Mouse (Mus musculus) forebrain, embryonic 14.5 days (tissue): Measurements from ENCODE around the gene Hils1. TPM values are rescaled to one million over a fixed set of nuclear protein-coding genes. Genes with fewer than 3 reads are reported as not detected.

Source experiments
- ATAC-seq: fragments of 200-750 bp; cut with Nextera tagmentation; 2 replicates; pipeline ENCODE4 v1.8.0; 2017; ENCODE audit warnings: mild to moderate bottlenecking, moderate library complexity
- DNase-seq: peaks from one replicate; pipeline ENCODE4 v3.0.0-alpha.2; 2015; ENCODE audit warnings: low spot score
- H3K27ac ChIP-seq: fragments of 300-500 bp; sonication (generic); 2 replicates; pipeline ENCODE4 v1.5.1; 2014; ENCODE audit warnings: low read depth, mild to moderate bottlenecking, control low read depth, low read length, moderate library complexity
- H3K27me3 ChIP-seq: fragments of 300-500 bp; sonication (generic); replicated peaks from 2 replicates; pipeline ENCODE4 v1.6.1; 2014; ENCODE audit warnings: low read length, control low read depth, mixed read lengths; ENCODE audit not compliant: control insufficient read depth, insufficient read depth
- H3K36me3 ChIP-seq: fragments of 300-500 bp; sonication (generic); 2 replicates; pipeline ENCODE4 v1.6.1; 2014; ENCODE audit warnings: low read length, control low read depth; ENCODE audit not compliant: control insufficient read depth, insufficient read depth
- H3K4me1 ChIP-seq: fragments of 300-500 bp; sonication (generic); 2 replicates; pipeline ENCODE4 v1.6.1; 2014; ENCODE audit warnings: antibody characterized with exemption, low read length, control low read depth; ENCODE audit not compliant: control insufficient read depth, insufficient read depth
- H3K4me2 ChIP-seq: fragments of 300-500 bp; sonication (generic); 2 replicates; pipeline ENCODE4 v1.6.1; 2014; ENCODE audit warnings: mild to moderate bottlenecking, control low read depth, low read length
- H3K4me3 ChIP-seq: fragments of 300-500 bp; sonication (generic); 2 replicates; pipeline ENCODE4 v1.5.1; 2014; ENCODE audit warnings: low read depth, low read length, control low read depth
- H3K9ac ChIP-seq: fragments of 300-500 bp; sonication (generic); 2 replicates; pipeline ENCODE4 v1.6.1; 2014; ENCODE audit warnings: mild to moderate bottlenecking, low read length, control low read depth, moderate library complexity
- H3K9me3 ChIP-seq: fragments of 300-500 bp; sonication (generic); replicated peaks from 2 replicates; pipeline ENCODE4 v1.6.1; 2016; ENCODE audit warnings: low read length, control low read depth, mixed read lengths; ENCODE audit not compliant: control insufficient read depth
- WGBS: fragments of 180-500 bp; shearing (Covaris S2); extraction: QIAGEN DNeasy Blood & Tissue Kit; methylation state at CpG from one replicate; pipeline ENCODE4 v1.1.7; 2014; 5-methylcytosine and 5-hydroxymethylcytosine counted together
- polyA plus RNA-seq: library from polyadenylated mRNA; unstranded; fragments of >200 nt; fragmentation: Nextera tagmentation; extraction: Ambion mirVana; gene quantifications from 2 replicates; pipeline ENCODE4 v1.2.1, GENCODE M21; 2014

Hils1 gene
- polyA plus RNA-seq: not detected in 2 replicates

DNA sequence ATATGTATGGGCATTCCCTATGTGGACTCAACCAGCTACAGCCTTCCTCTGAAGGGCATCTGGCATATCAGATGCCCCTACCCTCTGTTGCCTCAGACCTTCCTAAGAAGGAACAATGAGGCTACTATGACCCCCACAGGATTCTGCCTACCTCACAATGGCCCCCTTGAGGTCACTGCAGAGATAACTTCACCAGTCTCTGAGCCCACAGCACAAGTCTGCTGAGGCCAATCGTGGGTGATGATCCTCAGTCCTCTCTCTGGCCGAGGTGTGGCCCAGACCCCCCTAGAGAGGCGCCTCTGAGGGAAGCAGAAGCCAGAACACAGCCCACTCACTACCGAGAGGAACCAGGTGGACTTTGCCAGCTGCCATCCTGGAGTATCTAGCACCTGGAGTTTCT is at the start of gene Hils1:
TSS of gene Hils1 (plus strand) at position 175 of the 400 bp plus-strand sequence.
- Histone ChIP-seq H3K36me3 (no peaks in the 10 kb centered on the region), H3K9ac (no peak within 1 kb of the TSS), H3K4me3 (no peak within 1 kb of the TSS), H3K9me3 (no peaks in the 10 kb centered on the region), H3K27ac (no peak within 1 kb of the TSS), H3K4me1 (no peaks in the 10 kb centered on the region), H3K4me2 (no peak within 1 kb of the TSS), H3K27me3 (no peaks in the 10 kb centered on the region)
- DNase-seq: no peak
- WGBS: 58% methylated on average over 4 of the region's 4 CpGs
- no peak for ATAC-seq

DNA sequence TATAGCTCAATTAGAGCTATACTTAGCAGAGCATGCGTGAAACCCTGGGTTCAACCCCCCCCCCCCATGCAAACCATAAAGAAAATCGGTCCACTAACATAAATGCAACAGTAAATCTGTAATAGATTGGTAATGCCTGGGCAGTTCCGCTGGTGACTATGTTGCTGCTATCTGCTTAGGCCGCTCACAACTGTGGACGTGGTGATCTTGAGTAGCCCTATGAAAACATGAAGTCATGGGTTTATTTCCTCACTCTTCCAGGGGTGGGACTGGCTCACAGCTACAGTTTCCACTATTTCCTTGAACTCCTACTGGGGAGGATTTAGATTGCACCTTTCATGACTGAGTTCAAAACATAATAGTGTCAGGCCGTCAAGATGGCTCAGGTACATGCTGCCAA is 49.7 kb upstream of the Hils1 start:
- Histone ChIP-seq H3K9me3 (no peaks in the 10 kb centered on the region), H3K27ac (no peak overlapping the region), H3K4me3 (no peak overlapping the region), H3K36me3 (no peaks in the 10 kb centered on the region), H3K9ac (no peak overlapping the region), H3K27me3 (no peaks in the 10 kb centered on the region), H3K4me2 (no peak overlapping the region), H3K4me1 (peaks cover 7% of the 10 kb centered on the region)
- 83% methylated on average over 6 of the region's 6 CpGs for WGBS
- no peak for DNase-seq
- no peak for ATAC-seq

DNA sequence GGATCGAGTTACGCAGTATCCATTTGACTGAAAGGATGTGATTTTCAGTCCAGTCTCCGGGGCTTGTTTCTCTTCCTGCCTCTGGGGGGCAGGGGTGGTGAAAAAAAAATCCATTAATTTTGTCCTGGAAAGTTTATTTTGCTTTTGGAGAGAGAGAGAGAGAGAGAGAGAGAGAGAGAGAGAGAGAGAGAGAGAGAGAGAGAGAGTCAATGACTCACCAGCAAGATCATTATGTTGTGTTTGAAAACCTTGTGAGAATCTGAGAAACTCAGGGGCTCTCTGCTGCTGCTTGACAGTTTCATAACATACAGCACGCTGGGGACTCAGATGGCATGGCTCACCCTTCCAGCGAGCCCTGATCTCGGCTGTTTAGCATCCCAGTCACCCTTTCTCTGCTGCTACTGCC is 46.4 kb upstream of the Hils1 start:
- no peak overlapping the region for H3K4me3 ChIP-seq
- no peak overlapping the region for H3K4me2 ChIP-seq
- no peaks in the 10 kb centered on the region for H3K36me3 ChIP-seq
- no peak overlapping the region for H3K27ac ChIP-seq
- no peaks in the 10 kb centered on the region for H3K9me3 ChIP-seq
- H3K9ac ChIP-seq: no peak overlapping the region
- WGBS: 62% methylated on average over 6 of the region's 6 CpGs
- H3K4me1 ChIP-seq: peaks cover 2% of the 10 kb centered on the region
- ATAC-seq: no peak
- DNase-seq: no peak
- no peaks in the 10 kb centered on the region for H3K27me3 ChIP-seq

DNA sequence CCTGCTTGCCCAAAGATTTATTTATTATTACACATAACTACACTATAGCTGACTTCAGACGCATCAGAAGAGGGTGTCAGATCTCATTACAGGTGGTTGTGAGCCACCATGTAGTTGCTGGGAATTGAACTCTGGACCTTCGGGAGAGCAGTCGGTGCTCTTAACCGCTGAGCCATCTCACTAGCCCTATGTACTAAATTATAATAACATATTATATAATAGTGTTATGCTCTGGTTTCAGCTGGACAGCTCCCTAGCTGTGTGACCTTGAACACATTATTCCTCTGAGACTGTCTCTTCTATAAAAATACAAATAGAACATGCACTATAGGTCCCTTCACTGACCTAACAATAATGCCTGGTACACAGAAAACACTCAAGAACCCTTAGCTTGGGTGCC is 42.4 kb upstream of the Hils1 start:
- DNase-seq: no peak
- no peaks in the 10 kb centered on the region for H3K9me3 ChIP-seq
- 95% methylated on average over 4 of the region's 4 CpGs for whole genome bisulfite sequencing

DNA sequence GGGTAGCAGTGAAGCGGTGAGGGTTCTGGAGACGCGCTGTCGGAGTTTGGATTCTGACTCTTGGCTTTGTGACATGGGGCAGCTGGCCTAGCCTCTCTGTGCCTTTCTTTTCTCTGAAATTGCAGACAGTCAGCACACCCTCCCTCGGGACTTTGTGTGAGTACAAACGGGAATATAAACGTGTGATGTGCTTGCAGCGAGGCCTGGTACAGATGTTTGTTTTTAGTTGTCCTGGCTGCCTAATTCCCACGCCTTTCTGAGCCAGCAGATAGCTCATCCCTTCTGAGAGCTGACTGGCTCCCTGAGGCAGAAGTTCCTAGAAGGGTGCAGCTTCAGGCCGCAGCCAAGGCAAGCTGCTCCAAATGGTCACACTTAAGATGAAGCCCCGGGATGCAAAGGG is 41.0 kb upstream of the Hils1 start:
- H3K4me2 ChIP-seq: no peak overlapping the region
- 81% methylated on average over 11 of the region's 11 CpGs for WGBS
- H3K9me3 ChIP-seq: no peaks in the 10 kb centered on the region
- H3K36me3 ChIP-seq: no peaks in the 10 kb centered on the region
- peaks cover 7% of the 10 kb centered on the region for H3K4me1 ChIP-seq
- no peak overlapping the region for H3K27ac ChIP-seq
- no peak overlapping the region for H3K9ac ChIP-seq
- no peak overlapping the region for H3K4me3 ChIP-seq
- DNase-seq (no peak), ATAC-seq (no peak)
- no peaks in the 10 kb centered on the region for H3K27me3 ChIP-seq

More for the DNA sequence above, 42.4 kb upstream of the Hils1 start:
- peaks cover 7% of the 10 kb centered on the region for H3K4me1 ChIP-seq
- H3K36me3 ChIP-seq: no peaks in the 10 kb centered on the region
- H3K27ac ChIP-seq: no peak overlapping the region
- no peak overlapping the region for H3K9ac ChIP-seq
- H3K4me3 ChIP-seq: no peak overlapping the region
- ATAC-seq: no peak
- no peaks in the 10 kb centered on the region for H3K27me3 ChIP-seq
- no peak overlapping the region for H3K4me2 ChIP-seq

DNA sequence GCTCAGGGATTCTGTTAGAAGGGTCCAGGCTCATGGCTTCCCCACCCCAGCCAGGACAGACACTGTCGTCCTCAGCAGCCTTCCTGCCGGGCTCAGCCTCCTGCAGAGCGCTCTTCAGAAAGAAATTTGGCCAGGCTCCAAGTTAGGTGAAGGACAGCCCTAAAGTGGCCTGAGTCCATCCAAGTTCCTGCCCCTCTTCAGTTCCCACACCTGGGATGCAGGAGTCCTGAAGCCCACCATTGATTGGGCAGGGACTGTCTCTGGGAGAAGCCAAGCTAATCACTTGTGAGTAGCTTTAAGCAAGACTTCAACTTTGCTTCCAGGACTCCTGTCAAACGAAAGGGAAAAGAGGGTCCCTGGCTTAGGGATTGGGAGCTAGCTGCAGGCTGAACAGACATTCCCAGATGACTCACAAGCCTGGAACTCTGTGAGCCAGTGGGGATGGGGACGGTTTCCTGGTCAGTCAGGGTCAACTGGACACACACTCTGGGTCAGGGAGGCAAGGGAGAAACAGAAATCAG is 39.6 kb upstream of the Hils1 start:
- H3K4me1 ChIP-seq: peaks cover 7% of the 10 kb centered on the region
- no peak overlapping the region for H3K4me2 ChIP-seq
- no peaks in the 10 kb centered on the region for H3K9me3 ChIP-seq
- H3K4me3 ChIP-seq: no peak overlapping the region
- H3K9ac ChIP-seq: no peak overlapping the region; the same call in 1 of the 2 replicates
- H3K27me3 ChIP-seq: no peaks in the 10 kb centered on the region
- DNase-seq (no peak), ATAC-seq (no peak)
- H3K36me3 ChIP-seq: no peaks in the 10 kb centered on the region
- 29% methylated on average over 5 of the region's 5 CpGs for WGBS
- H3K27ac ChIP-seq: no peak overlapping the region

DNA sequence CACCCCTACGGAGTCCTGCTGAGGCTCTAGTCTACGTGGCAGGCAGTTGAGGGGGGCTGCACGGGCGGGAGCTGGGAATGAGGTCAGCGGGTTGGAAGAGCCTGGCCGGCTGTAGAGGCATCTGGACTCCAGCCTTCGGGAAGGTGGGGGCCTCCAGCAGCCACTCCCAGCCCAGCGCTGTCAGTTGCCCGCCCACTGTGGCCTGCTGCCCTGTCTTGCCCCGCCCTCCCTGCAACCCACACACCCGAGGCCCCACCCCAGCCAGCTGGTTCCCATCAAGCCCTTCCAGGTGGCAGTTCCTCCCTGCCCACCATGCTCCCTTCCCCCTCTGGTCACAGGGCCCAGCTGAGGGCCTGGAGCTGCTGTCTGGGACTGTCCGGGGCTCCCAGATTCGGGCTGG is 38.6 kb upstream of the Hils1 start:
- Histone ChIP-seq H3K27me3 (peaks cover 7% of the 10 kb centered on the region), H3K27ac (0 out of 2 replicates have a peak overlapping the region, but pooled peaks have one; percentile 9), H3K9me3 (no peaks in the 10 kb centered on the region), H3K36me3 (no peaks in the 10 kb centered on the region), H3K4me1 (peaks cover 7% of the 10 kb centered on the region), H3K4me2 (0 out of 2 replicates have a peak overlapping the region, but pooled peaks have one; percentile 14), H3K9ac (no peak overlapping the region), H3K4me3 (no peak overlapping the region)
- ATAC-seq (peak; percentile 86), DNase-seq (peak; percentile 68)
- 7% methylated on average over 12 of the region's 13 CpGs for WGBS

DNA sequence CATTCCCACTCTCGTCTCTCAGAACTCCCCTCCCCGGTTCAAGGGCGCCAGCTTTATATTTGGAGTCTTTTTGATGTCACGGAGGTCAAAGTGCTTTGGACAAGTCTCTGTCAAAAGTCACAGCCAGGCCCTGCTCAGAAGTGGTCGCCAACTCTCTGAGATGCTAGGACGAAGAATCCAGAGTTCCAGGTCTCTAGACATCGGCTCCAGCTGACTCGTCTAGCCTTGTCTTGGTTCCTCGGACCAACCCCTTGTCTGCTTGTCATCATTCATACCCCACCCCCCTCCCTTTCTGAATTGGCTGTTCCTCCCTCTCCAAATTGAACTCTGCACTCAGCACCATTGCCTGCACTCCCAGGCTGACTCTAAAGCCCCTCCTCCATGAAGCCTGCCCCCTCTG is 37.8 kb upstream of the Hils1 start:
- Histone ChIP-seq H3K27me3 (peaks cover 14% of the 10 kb centered on the region), H3K9ac (no peak overlapping the region), H3K9me3 (no peaks in the 10 kb centered on the region), H3K36me3 (no peaks in the 10 kb centered on the region), H3K4me3 (no peak overlapping the region), H3K4me1 (peaks cover 7% of the 10 kb centered on the region), H3K4me2 (no peak overlapping the region), H3K27ac (no peak overlapping the region)
- DNase-seq (no peak), ATAC-seq (no peak)
- 62% methylated on average over 9 of the region's 9 CpGs for WGBS

DNA sequence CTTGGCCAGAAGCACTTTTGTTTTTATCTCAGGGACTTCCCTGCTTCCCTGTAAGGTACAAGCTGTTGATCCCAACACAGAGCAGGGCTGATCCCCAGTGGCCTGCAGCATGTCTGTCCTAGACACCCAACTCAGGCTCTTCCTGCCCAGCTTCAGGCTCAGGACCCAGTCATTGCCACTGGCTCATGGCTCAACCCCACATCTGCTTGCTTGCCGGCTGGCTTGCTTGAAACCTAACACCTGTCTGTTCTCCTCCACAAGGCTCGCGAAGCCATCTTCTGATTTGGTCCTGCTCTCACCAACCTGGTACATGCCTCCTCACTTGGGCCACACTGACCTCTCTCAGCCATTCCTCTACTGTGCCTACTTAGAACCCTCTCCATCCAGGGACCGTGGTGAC is 37.2 kb upstream of the Hils1 start:
- H3K36me3 ChIP-seq: no peaks in the 10 kb centered on the region
- H3K27me3 ChIP-seq: peaks cover 19% of the 10 kb centered on the region
- no peak for DNase-seq
- no peaks in the 10 kb centered on the region for H3K9me3 ChIP-seq
- H3K4me1 ChIP-seq: peaks cover 7% of the 10 kb centered on the region
- no peak overlapping the region for H3K4me2 ChIP-seq
- 67% methylated on average over 4 of the region's 4 CpGs for WGBS
- H3K4me3 ChIP-seq: no peak overlapping the region
- no peak for ATAC-seq
- H3K27ac ChIP-seq: no peak overlapping the region
- H3K9ac ChIP-seq: no peak overlapping the region
